Comparison of ENCODE assay signal across 8 mouse cellular contexts in the genomic region with DNA sequence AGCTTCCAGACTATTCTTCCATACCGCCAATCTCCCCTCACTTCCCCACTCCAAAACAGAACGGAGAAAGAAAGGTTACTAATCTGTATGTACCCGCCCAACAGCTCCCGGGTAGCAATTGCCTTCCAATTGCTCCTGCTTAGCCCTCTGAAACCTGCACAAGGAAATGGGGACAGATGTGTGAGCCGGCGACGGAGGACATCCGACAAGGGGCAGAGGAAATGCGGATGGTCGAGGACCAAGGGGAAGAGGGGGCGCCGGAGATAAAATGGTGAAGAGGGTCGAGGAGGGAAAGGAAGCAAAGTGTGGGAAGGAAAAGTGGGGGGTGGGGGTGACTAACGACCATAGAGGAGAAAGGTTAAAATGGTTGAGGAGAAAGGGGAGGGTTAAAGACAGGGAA. TPM values are rescaled to one million over a fixed set of nuclear protein-coding genes. Genes with fewer than 3 reads are reported as not detected.
DNase-seq lines count a peak whose midpoint lies in the region; ATAC-seq and TF ChIP-seq lines count a peak whose summit lies in the region.

No protein-coding gene starts in this region.

- H3K4me2 ChIP-seq in liver, embryonic 13.5 days: peak overlapping the region; percentile 96

- TF ChIP-seq POLR2A in testis, adult 2 months (IDR thresholded peaks at IDR 0.05; ENCODE audit: control insufficient read depth, low read depth, low read length): no peak

- intact Hi-C loops in heart, postnatal 14 days (cut with DNase I): loop anchor here (2.0 kb wide), 1 partner anchor 27 kb away; no protein-coding TSS in a partner anchor

- DNase-seq in cerebellum, adult 18-20 months: peak; percentile 20 to 40
- DNase-seq in cerebellum, postnatal 10 days: no peak
- peak; percentile 10 to 26 for DNase-seq in heart, postnatal 14 days
- peak; percentile 8 for DNase-seq in liver, embryonic 13.5 days
- no peak for DNase-seq in right cerebral cortex, adult 2 months (ENCODE audit: low spot score in 2 of 2)

- no peaks in the 10 kb centered on the region for H3K27me3 ChIP-seq in megakaryocyte, embryonic 14.5 days (replicated peaks)
- no peaks in the 10 kb centered on the region for H3K27me3 ChIP-seq in liver, embryonic 13.5 days
- no peaks in the 10 kb centered on the region for H3K27me3 ChIP-seq in testis, adult 2 months (ENCODE audit: control insufficient read depth, insufficient read depth, low read length)

- TF ChIP-seq CTCF in testis, adult 2 months (IDR thresholded peaks at IDR 0.05; ENCODE audit: control insufficient read depth, insufficient read depth, insufficient replicate concordance, low read depth, low read length): no peak

- peaks cover 3% of the 10 kb centered on the region for H3K9me3 ChIP-seq in megakaryocyte, embryonic 14.5 days
- H3K9me3 ChIP-seq in liver, embryonic 13.5 days (replicated peaks): no peaks in the 10 kb centered on the region

- H3K4me3 ChIP-seq in megakaryocyte, embryonic 14.5 days (replicated peaks): peak overlapping the region; percentile 99
- H3K4me3 ChIP-seq in liver, embryonic 13.5 days (replicated peaks): peak overlapping the region; percentile 81
- peak overlapping the region; percentile 88 for H3K4me3 ChIP-seq in testis, adult 2 months (ENCODE audit: control insufficient read depth, low read depth, low read length)

- peaks cover 58% of the 10 kb centered on the region for H3K4me1 ChIP-seq in megakaryocyte, embryonic 14.5 days
- peaks cover 25% of the 10 kb centered on the region for H3K4me1 ChIP-seq in liver, embryonic 13.5 days (replicated peaks)
- peaks cover 4% of the 10 kb centered on the region for H3K4me1 ChIP-seq in testis, adult 2 months (ENCODE audit: control insufficient read depth, insufficient read depth, low read length)

- WGBS in liver, embryonic 13.5 days (ENCODE audit: insufficient replicate concordance): 1% methylated on average over 14 of the region's 14 CpGs

- ATAC-seq in megakaryocyte, adult 5-6 weeks (ENCODE audit: poor library complexity, severe bottlenecking): no peak
- ATAC-seq in liver, embryonic 13.5 days (ENCODE audit: low read depth): no peak

- H3K9ac ChIP-seq in liver, embryonic 13.5 days: peak overlapping the region; percentile 89

- peak overlapping the region; percentile 72; the same call in 1 of the 2 replicates for H3K27ac ChIP-seq in liver, embryonic 13.5 days
- peak overlapping the region; percentile 67 for H3K27ac ChIP-seq in testis, adult 2 months (ENCODE audit: control insufficient read depth, insufficient read depth, low read depth, low read length)

- peaks cover 10% of the 10 kb centered on the region for H3K36me3 ChIP-seq in megakaryocyte, embryonic 14.5 days (replicated peaks; ENCODE audit: low read length)
- no peaks in the 10 kb centered on the region for H3K36me3 ChIP-seq in liver, embryonic 13.5 days
- no peaks in the 10 kb centered on the region for H3K36me3 ChIP-seq in testis, adult 2 months (ENCODE audit: control insufficient read depth, insufficient read depth, low read length)

RNA-seq across cellular contexts. Expression of gene Zyg11b, which starts 0.6 kb away (rescaled TPM):
- polyA plus RNA-seq in megakaryocyte, embryonic 14.5 days (2012; ENCODE audit: insufficient read depth, low replicate concordance): 0.37 and 0.89 TPM in 2 replicates
- 17.6 and 18.9 TPM in 2 replicates for total RNA-seq in megakaryocyte, adult 5-6 weeks (2015)
- total RNA-seq in megakaryocyte, adult 5-6 weeks (2017): 21.6 and 25.9 TPM in 2 replicates
- total RNA-seq in heart, postnatal 14 days (2021): 10 to 100 TPM; 37.6 to 39.1 TPM
- polyA plus RNA-seq in liver, embryonic 13.5 days (2015; fragmentation: Nextera tagmentation; extraction: Ambion mirVana): 2.1 and 2.7 TPM in 2 replicates
- 2.0 and 2.5 TPM in 2 replicates for polyA plus RNA-seq in testis, adult 2 months (2012; rRNA removed)

RNA-seq across cellular contexts. Expression of gene Coa7, which starts 27.7 kb away (rescaled TPM):
- 5.0 TPM in 1 of 2 replicates, not detected in the other for polyA plus RNA-seq in megakaryocyte, embryonic 14.5 days (2012; ENCODE audit: insufficient read depth, low replicate concordance)
- total RNA-seq in megakaryocyte, adult 5-6 weeks (2015): 4.3 and 10.3 TPM in 2 replicates
- 3.8 and 14.3 TPM in 2 replicates for total RNA-seq in megakaryocyte, adult 5-6 weeks (2017)
- total RNA-seq in heart, postnatal 14 days (2021): 10 to 100 TPM; 41.1 TPM
- polyA plus RNA-seq in liver, embryonic 13.5 days (2015; fragmentation: Nextera tagmentation; extraction: Ambion mirVana): 30.8 and 32.6 TPM in 2 replicates
- 3.6 and 3.7 TPM in 2 replicates for polyA plus RNA-seq in testis, adult 2 months (2012; rRNA removed)

Comparison
In these comparisons a context has a peak if more than half of its experiments do, and no peak if none do; other contexts are left out.
1. DNase-seq: peak in cerebellum, adult 18-20 months (2 of 2), heart, postnatal 14 days (2 of 2) and liver, embryonic 13.5 days (single experiment); none in cerebellum, postnatal 10 days (0 of 2) and right cerebral cortex, adult 2 months (0 of 2).
2. Peak in every context shown above with its lines, with median percentiles within 50 percentile points of each other: H3K4me3 ChIP-seq.